Mouse (Mus musculus): ENCODE data around the gene Sema4g. TPM values are rescaled to one million over a fixed set of nuclear protein-coding genes. Genes with fewer than 3 reads are reported as not detected.

The Sema4g gene
- polyA plus RNA-seq, 1 experiment, result 0.53 TPM

- peaks cover 31% of the 10 kb centered on the region for H3K4me1 ChIP-seq
- TF ChIP-seq GATA1 (IDR thresholded peaks at IDR 0.05; ENCODE audit: borderline replicate concordance, low read length) (no peak), FLI1 (IDR thresholded peaks at IDR 0.05; ENCODE audit: low read length) (no peak)
- peaks cover 34% of the 10 kb centered on the region for H3K36me3 ChIP-seq (replicated peaks; ENCODE audit: low read length)
- peaks cover 37% of the 10 kb centered on the region for H3K27me3 ChIP-seq (replicated peaks)
- H3K9me3 ChIP-seq, result no peaks in the 10 kb centered on the region
- peak overlapping the region; percentile 21 for H3K4me3 ChIP-seq (replicated peaks)
These were observed 3.5 kb upstream of the Sema4g start for GRCm38 (mm10) chr19:44985159-44985988.

- H3K4me3 ChIP-seq (replicated peaks), result no peak overlapping the region
- peaks cover 18% of the 10 kb centered on the region for H3K36me3 ChIP-seq (replicated peaks; ENCODE audit: low read length)
- peaks cover 50% of the 10 kb centered on the region for H3K27me3 ChIP-seq (replicated peaks)
- H3K4me1 ChIP-seq, result peaks cover 31% of the 10 kb centered on the region
- no peaks in the 10 kb centered on the region for H3K9me3 ChIP-seq
- TF ChIP-seq FLI1 (IDR thresholded peaks at IDR 0.05; ENCODE audit: low read length), result no peak
- TF ChIP-seq GATA1 (IDR thresholded peaks at IDR 0.05; ENCODE audit: borderline replicate concordance, low read length), result no peak
These were observed 1.9 kb upstream of the Sema4g start for GRCm38 (mm10) chr19:44987004-44987403.

GRCm38 (mm10) chr19:44987851-44988250 is 1.1 kb upstream of the Sema4g start:
- Histone ChIP-seq H3K9me3 (no peaks in the 10 kb centered on the region), H3K36me3 (replicated peaks; ENCODE audit: low read length) (peaks cover 11% of the 10 kb centered on the region), H3K4me3 (replicated peaks) (no peak overlapping the region), H3K4me1 (peaks cover 36% of the 10 kb centered on the region), H3K27me3 (replicated peaks) (peaks cover 57% of the 10 kb centered on the region)
- TF ChIP-seq GATA1 (IDR thresholded peaks at IDR 0.05; ENCODE audit: borderline replicate concordance, low read length), result no peak
- no peak for TF ChIP-seq FLI1 (IDR thresholded peaks at IDR 0.05; ENCODE audit: low read length)

GRCm38 (mm10) chr19:44988321-44988720 is 580 bp upstream of the Sema4g start:
- peaks cover 8% of the 10 kb centered on the region for H3K36me3 ChIP-seq (replicated peaks; ENCODE audit: low read length)
- peak overlapping the region; percentile 90 for H3K4me3 ChIP-seq (replicated peaks)
- H3K27me3 ChIP-seq (replicated peaks), result peaks cover 59% of the 10 kb centered on the region
- H3K4me1 ChIP-seq, result peaks cover 36% of the 10 kb centered on the region
- TF ChIP-seq GATA1 (IDR thresholded peaks at IDR 0.05; ENCODE audit: borderline replicate concordance, low read length), result no peak
- no peak for TF ChIP-seq FLI1 (IDR thresholded peaks at IDR 0.05; ENCODE audit: low read length)
- H3K9me3 ChIP-seq, result no peaks in the 10 kb centered on the region

- H3K4me3 ChIP-seq (replicated peaks), result peak overlapping the region; percentile 90
- TF ChIP-seq FLI1 (IDR thresholded peaks at IDR 0.05; ENCODE audit: low read length) (no peak), GATA1 (IDR thresholded peaks at IDR 0.05; ENCODE audit: borderline replicate concordance, low read length) (no peak)
- peaks cover 61% of the 10 kb centered on the region for H3K27me3 ChIP-seq (replicated peaks)
- no peaks in the 10 kb centered on the region for H3K9me3 ChIP-seq
- H3K36me3 ChIP-seq (replicated peaks; ENCODE audit: low read length), result no peaks in the 10 kb centered on the region
- peaks cover 38% of the 10 kb centered on the region for H3K4me1 ChIP-seq
These were observed 930 bp downstream of the Sema4g start for GRCm38 (mm10) chr19:44989567-44990495.

- TF ChIP-seq FLI1 (IDR thresholded peaks at IDR 0.05; ENCODE audit: low read length), result no peak
- TF ChIP-seq GATA1 (IDR thresholded peaks at IDR 0.05; ENCODE audit: borderline replicate concordance, low read length), result no peak
- H3K27me3 ChIP-seq (replicated peaks), result peaks cover 65% of the 10 kb centered on the region
- H3K4me1 ChIP-seq, result peaks cover 33% of the 10 kb centered on the region
- H3K36me3 ChIP-seq (replicated peaks; ENCODE audit: low read length), result no peaks in the 10 kb centered on the region
- H3K4me3 ChIP-seq (replicated peaks), result no peak overlapping the region
- no peaks in the 10 kb centered on the region for H3K9me3 ChIP-seq
These were observed 2.1 kb downstream of the Sema4g start for GRCm38 (mm10) chr19:44991031-44991430.

- Histone ChIP-seq H3K36me3 (replicated peaks; ENCODE audit: low read length) (no peaks in the 10 kb centered on the region), H3K4me3 (replicated peaks) (no peak overlapping the region), H3K4me1 (peaks cover 32% of the 10 kb centered on the region), H3K9me3 (no peaks in the 10 kb centered on the region), H3K27me3 (replicated peaks) (peaks cover 69% of the 10 kb centered on the region)
- no peak for TF ChIP-seq FLI1 (IDR thresholded peaks at IDR 0.05; ENCODE audit: low read length)
- TF ChIP-seq GATA1 (IDR thresholded peaks at IDR 0.05; ENCODE audit: borderline replicate concordance, low read length), result no peak
These were observed 3.3 kb downstream of the Sema4g start for GRCm38 (mm10) chr19:44992246-44992645.

- Histone ChIP-seq H3K4me1 (peaks cover 36% of the 10 kb centered on the region), H3K27me3 (replicated peaks) (peaks cover 69% of the 10 kb centered on the region), H3K36me3 (replicated peaks; ENCODE audit: low read length) (no peaks in the 10 kb centered on the region), H3K9me3 (no peaks in the 10 kb centered on the region), H3K4me3 (replicated peaks) (no peak overlapping the region)
- no peak for TF ChIP-seq FLI1 (IDR thresholded peaks at IDR 0.05; ENCODE audit: low read length)
- no peak for TF ChIP-seq GATA1 (IDR thresholded peaks at IDR 0.05; ENCODE audit: borderline replicate concordance, low read length)
These were observed 3.8 kb downstream of the Sema4g start for GRCm38 (mm10) chr19:44992712-44993111.

GRCm38 (mm10) chr19:44997786-44998185 is 8.9 kb downstream of the Sema4g start:
- no peak for TF ChIP-seq FLI1 (IDR thresholded peaks at IDR 0.05; ENCODE audit: low read length)
- TF ChIP-seq GATA1 (IDR thresholded peaks at IDR 0.05; ENCODE audit: borderline replicate concordance, low read length), result no peak
- H3K9me3 ChIP-seq, result no peaks in the 10 kb centered on the region
- H3K27me3 ChIP-seq (replicated peaks), result peaks cover 31% of the 10 kb centered on the region
- peaks cover 30% of the 10 kb centered on the region; the same call in 1 of the 2 replicates for H3K4me1 ChIP-seq
- peak overlapping the region; percentile 46 for H3K4me3 ChIP-seq (replicated peaks)
- H3K36me3 ChIP-seq (replicated peaks; ENCODE audit: low read length), result peaks cover 22% of the 10 kb centered on the region

Measured in megakaryocyte, embryonic 14.5 days (primary cell).